Mouse (Mus musculus): Measurements from ENCODE around the gene Bcl6b. TPM values are rescaled to one million over a fixed set of nuclear protein-coding genes. Genes with fewer than 3 reads are reported as not detected.

Gene Bcl6b
- polyA plus RNA-seq, 1 experiment: 4.1 TPM

- Histone ChIP-seq H3K36me3 (ENCODE audit: control insufficient read depth, insufficient read depth, low read length, poor library complexity, severe bottlenecking) (no peaks in the 10 kb centered on the region), H3K27ac (ENCODE audit: insufficient read depth, low read length) (no peak overlapping the region), H3K9ac (ENCODE audit: low read depth, poor library complexity, severe bottlenecking) (no peak overlapping the region), H3K4me3 (ENCODE audit: low read depth, low read length) (no peak overlapping the region), H3K4me1 (ENCODE audit: control insufficient read depth, insufficient read depth, low read length) (no peaks in the 10 kb centered on the region), H3K27me3 (ENCODE audit: control insufficient read depth, insufficient read depth, low read length, poor library complexity, severe bottlenecking) (no peaks in the 10 kb centered on the region), H3K9me3 (replicated peaks; ENCODE audit: control insufficient read depth, insufficient read depth, low read length, poor library complexity, severe bottlenecking) (no peaks in the 10 kb centered on the region; the same call in 1 of the 2 replicates)
- TF ChIP-seq EP300 (IDR thresholded peaks at IDR 0.05; ENCODE audit: insufficient read depth, low read depth, low read length) (no peak), CTCF (IDR thresholded peaks at IDR 0.05; ENCODE audit: low read depth, low read length) (no peak), POLR2A (IDR thresholded peaks at IDR 0.05; ENCODE audit: insufficient read depth, low read length) (no peak)
These were observed 37.4 kb downstream of the Bcl6b start for GRCm38 (mm10) chr11:70192157-70192556.

- Histone ChIP-seq H3K9me3 (replicated peaks; ENCODE audit: control insufficient read depth, insufficient read depth, low read length, poor library complexity, severe bottlenecking) (no peaks in the 10 kb centered on the region; the same call in 1 of the 2 replicates), H3K9ac (ENCODE audit: low read depth, poor library complexity, severe bottlenecking) (no peak overlapping the region), H3K36me3 (ENCODE audit: control insufficient read depth, insufficient read depth, low read length, poor library complexity, severe bottlenecking) (no peaks in the 10 kb centered on the region), H3K27me3 (ENCODE audit: control insufficient read depth, insufficient read depth, low read length, poor library complexity, severe bottlenecking) (no peaks in the 10 kb centered on the region), H3K4me3 (ENCODE audit: low read depth, low read length) (no peak overlapping the region), H3K4me1 (ENCODE audit: control insufficient read depth, insufficient read depth, low read length) (no peaks in the 10 kb centered on the region), H3K27ac (ENCODE audit: insufficient read depth, low read length) (no peak overlapping the region)
- TF ChIP-seq CTCF (IDR thresholded peaks at IDR 0.05; ENCODE audit: low read depth, low read length): no peak
- no peak for TF ChIP-seq POLR2A (IDR thresholded peaks at IDR 0.05; ENCODE audit: insufficient read depth, low read length)
- TF ChIP-seq EP300 (IDR thresholded peaks at IDR 0.05; ENCODE audit: insufficient read depth, low read depth, low read length): no peak
These were observed 38.4 kb downstream of the Bcl6b start for GRCm38 (mm10) chr11:70191188-70191587.

DNA sequence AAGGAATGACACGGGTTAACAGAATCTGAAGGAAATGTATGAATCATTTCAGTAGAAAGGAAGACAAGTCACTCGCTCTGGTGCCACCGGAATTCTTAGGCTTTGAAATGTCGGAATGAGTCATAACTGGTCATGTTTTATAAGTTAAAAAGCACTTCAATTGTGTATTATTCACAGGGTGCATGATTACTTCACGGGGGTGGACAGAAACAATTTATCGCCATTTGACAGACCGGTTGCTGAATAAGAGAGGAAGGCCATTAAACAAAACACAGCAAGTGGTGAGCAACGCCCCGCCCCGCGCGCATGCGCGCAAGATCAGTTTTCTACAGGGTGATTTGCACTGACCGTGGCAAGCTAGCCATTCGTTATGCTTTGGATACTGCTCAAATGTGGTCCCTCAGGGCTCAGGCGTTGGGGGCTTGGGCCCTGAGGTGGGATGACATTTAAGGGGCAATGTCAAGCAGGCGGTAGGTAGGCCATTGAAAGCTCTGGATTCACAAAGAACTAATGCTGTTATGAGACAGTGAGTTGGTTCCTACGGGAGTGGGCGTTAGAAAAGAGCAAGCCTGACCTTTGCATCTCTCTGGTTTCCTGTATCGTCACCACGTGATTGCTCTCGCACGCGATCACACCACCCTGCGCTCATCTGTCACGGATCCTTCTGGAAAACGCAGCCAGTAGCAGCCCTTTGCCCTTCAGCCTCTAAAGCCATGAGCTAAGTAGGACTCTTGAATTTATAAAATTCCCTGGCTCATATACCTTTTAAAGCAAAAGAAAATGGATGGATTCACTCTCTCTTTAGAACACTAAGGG, 40.1 kb downstream of the Bcl6b start:
- Histone ChIP-seq H3K9ac (ENCODE audit: low read depth, poor library complexity, severe bottlenecking) (no peak overlapping the region), H3K4me3 (ENCODE audit: low read depth, low read length) (no peak overlapping the region), H3K36me3 (ENCODE audit: control insufficient read depth, insufficient read depth, low read length, poor library complexity, severe bottlenecking) (no peaks in the 10 kb centered on the region), H3K27me3 (ENCODE audit: control insufficient read depth, insufficient read depth, low read length, poor library complexity, severe bottlenecking) (no peaks in the 10 kb centered on the region), H3K27ac (ENCODE audit: insufficient read depth, low read length) (no peak overlapping the region), H3K9me3 (replicated peaks; ENCODE audit: control insufficient read depth, insufficient read depth, low read length, poor library complexity, severe bottlenecking) (no peaks in the 10 kb centered on the region; the same call in 1 of the 2 replicates), H3K4me1 (ENCODE audit: control insufficient read depth, insufficient read depth, low read length) (no peaks in the 10 kb centered on the region)
- TF ChIP-seq POLR2A (IDR thresholded peaks at IDR 0.05; ENCODE audit: insufficient read depth, low read length): no peak
- no peak for TF ChIP-seq EP300 (IDR thresholded peaks at IDR 0.05; ENCODE audit: insufficient read depth, low read depth, low read length)
- no peak for TF ChIP-seq CTCF (IDR thresholded peaks at IDR 0.05; ENCODE audit: low read depth, low read length)

DNA sequence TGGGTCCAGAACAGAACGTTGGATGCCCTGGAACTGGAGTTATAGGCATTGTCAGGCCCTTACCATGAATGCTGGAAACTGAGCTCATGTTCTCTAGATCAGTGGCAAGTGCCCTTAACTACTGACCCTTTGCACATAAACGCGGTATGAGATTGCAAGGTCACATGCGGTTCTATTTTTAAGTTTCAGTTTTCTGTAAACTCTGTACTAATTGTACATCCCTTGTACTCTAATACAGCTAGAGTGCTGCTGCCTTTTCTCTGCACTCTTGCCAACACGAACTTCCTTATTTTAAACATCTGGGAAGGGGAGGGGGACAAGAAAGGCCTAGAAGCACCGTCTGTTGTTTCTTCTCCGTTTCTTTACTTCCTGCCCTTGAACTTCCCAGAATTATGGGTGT, 44.5 kb downstream of the Bcl6b start:
- no peaks in the 10 kb centered on the region for H3K9me3 ChIP-seq (replicated peaks; ENCODE audit: control insufficient read depth, insufficient read depth, low read length, poor library complexity, severe bottlenecking)
- H3K9ac ChIP-seq (ENCODE audit: low read depth, poor library complexity, severe bottlenecking): no peak overlapping the region
- no peaks in the 10 kb centered on the region for H3K27me3 ChIP-seq (ENCODE audit: control insufficient read depth, insufficient read depth, low read length, poor library complexity, severe bottlenecking)
- no peak overlapping the region for H3K4me3 ChIP-seq (ENCODE audit: low read depth, low read length)
- no peak overlapping the region for H3K27ac ChIP-seq (ENCODE audit: insufficient read depth, low read length)
- no peaks in the 10 kb centered on the region for H3K4me1 ChIP-seq (ENCODE audit: control insufficient read depth, insufficient read depth, low read length)
- H3K36me3 ChIP-seq (ENCODE audit: control insufficient read depth, insufficient read depth, low read length, poor library complexity, severe bottlenecking): no peaks in the 10 kb centered on the region
- TF ChIP-seq CTCF (IDR thresholded peaks at IDR 0.05; ENCODE audit: low read depth, low read length) (no peak), POLR2A (IDR thresholded peaks at IDR 0.05; ENCODE audit: insufficient read depth, low read length) (no peak), EP300 (IDR thresholded peaks at IDR 0.05; ENCODE audit: insufficient read depth, low read depth, low read length) (no peak)

GRCm38 (mm10) chr11:70180496-70180895, 49.1 kb downstream of the Bcl6b start:
- Histone ChIP-seq H3K4me3 (ENCODE audit: low read depth, low read length) (no peak overlapping the region), H3K27ac (ENCODE audit: insufficient read depth, low read length) (no peak overlapping the region), H3K36me3 (ENCODE audit: control insufficient read depth, insufficient read depth, low read length, poor library complexity, severe bottlenecking) (no peaks in the 10 kb centered on the region), H3K9ac (ENCODE audit: low read depth, poor library complexity, severe bottlenecking) (no peak overlapping the region), H3K9me3 (replicated peaks; ENCODE audit: control insufficient read depth, insufficient read depth, low read length, poor library complexity, severe bottlenecking) (no peaks in the 10 kb centered on the region), H3K4me1 (ENCODE audit: control insufficient read depth, insufficient read depth, low read length) (no peaks in the 10 kb centered on the region), H3K27me3 (ENCODE audit: control insufficient read depth, insufficient read depth, low read length, poor library complexity, severe bottlenecking) (no peaks in the 10 kb centered on the region)
- no peak for TF ChIP-seq EP300 (IDR thresholded peaks at IDR 0.05; ENCODE audit: insufficient read depth, low read depth, low read length)

DNA sequence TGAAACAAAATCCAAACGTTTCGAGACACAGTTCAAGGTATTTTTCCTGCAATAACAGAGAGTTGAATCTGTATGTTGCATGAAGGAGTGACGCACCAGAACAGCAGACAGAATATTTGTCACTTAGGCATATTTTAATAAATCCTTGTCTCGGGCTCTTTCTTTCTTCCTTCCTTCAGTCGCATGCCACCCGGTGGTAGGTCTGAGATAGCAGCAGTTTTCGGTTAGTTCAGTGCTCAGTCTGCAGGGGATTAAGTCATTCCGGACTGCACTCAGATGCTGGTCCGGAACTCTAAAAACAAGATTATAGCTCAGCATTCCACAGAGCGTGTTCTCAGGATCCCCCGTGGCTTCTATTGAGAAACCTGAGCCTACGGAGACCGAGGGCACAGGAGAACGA, 50.2 kb downstream of the Bcl6b start:
- Histone ChIP-seq H3K27ac (ENCODE audit: insufficient read depth, low read length) (no peak overlapping the region), H3K27me3 (ENCODE audit: control insufficient read depth, insufficient read depth, low read length, poor library complexity, severe bottlenecking) (no peaks in the 10 kb centered on the region), H3K9me3 (replicated peaks; ENCODE audit: control insufficient read depth, insufficient read depth, low read length, poor library complexity, severe bottlenecking) (no peaks in the 10 kb centered on the region), H3K4me3 (ENCODE audit: low read depth, low read length) (no peak overlapping the region), H3K9ac (ENCODE audit: low read depth, poor library complexity, severe bottlenecking) (no peak overlapping the region), H3K36me3 (ENCODE audit: control insufficient read depth, insufficient read depth, low read length, poor library complexity, severe bottlenecking) (no peaks in the 10 kb centered on the region), H3K4me1 (ENCODE audit: control insufficient read depth, insufficient read depth, low read length) (no peaks in the 10 kb centered on the region)
- TF ChIP-seq EP300 (IDR thresholded peaks at IDR 0.05; ENCODE audit: insufficient read depth, low read depth, low read length) (no peak), CTCF (IDR thresholded peaks at IDR 0.05; ENCODE audit: low read depth, low read length) (no peak), POLR2A (IDR thresholded peaks at IDR 0.05; ENCODE audit: insufficient read depth, low read length) (no peak)

All from ES-Bruce4 (cell line).